Mouse (Mus musculus) stomach, embryonic 14.5 days (tissue): Measurements from ENCODE around the gene Cdk6. TPM values are rescaled to one million over a fixed set of nuclear protein-coding genes. Genes with fewer than 3 reads are reported as not detected.

Source experiments
- ATAC-seq: fragments of 200-750 bp; cut with Nextera tagmentation; 2 replicates; pipeline ENCODE4 v1.8.0; 2017; ENCODE audit warnings: low read depth, moderate TSS enrichment; ENCODE audit not compliant: insufficient number of reproducible peaks, insufficient read depth, low FRiP score
- H3K27ac ChIP-seq: fragments of 300-500 bp; sonication (generic); 2 replicates; pipeline ENCODE4 v1.5.1; 2014; ENCODE audit warnings: mild to moderate bottlenecking, low read length, moderate library complexity, mixed read lengths
- H3K27me3 ChIP-seq: fragments of 300-500 bp; sonication (generic); 2 replicates; pipeline ENCODE4 v1.6.1; 2014; ENCODE audit warnings: low read length, control low read depth, mixed read lengths; ENCODE audit not compliant: control insufficient read depth, insufficient read depth
- H3K36me3 ChIP-seq: fragments of 300-500 bp; sonication (generic); 2 replicates; pipeline ENCODE4 v1.6.1; 2014; ENCODE audit warnings: mild to moderate bottlenecking, control low read depth, low read length, moderate library complexity, mixed read lengths; ENCODE audit not compliant: control insufficient read depth, insufficient read depth
- H3K4me1 ChIP-seq: fragments of 300-500 bp; sonication (generic); 2 replicates; pipeline ENCODE4 v1.6.1; 2014; ENCODE audit warnings: low read length, control low read depth, mixed read lengths; ENCODE audit not compliant: control insufficient read depth, insufficient read depth
- H3K4me2 ChIP-seq: fragments of 300-500 bp; sonication (generic); replicated peaks from 2 replicates; pipeline ENCODE4 v1.6.1; 2014; ENCODE audit warnings: low read depth, low read length, control low read depth
- H3K4me3 ChIP-seq: fragments of 300-500 bp; sonication (generic); 2 replicates; pipeline ENCODE4 v1.5.1; 2014; ENCODE audit warnings: low read depth, low read length, control low read depth
- H3K9ac ChIP-seq: fragments of 300-500 bp; sonication (generic); replicated peaks from 2 replicates; pipeline ENCODE4 v1.6.1; 2014; ENCODE audit warnings: low read depth, mild to moderate bottlenecking, control low read depth, low read length, moderate library complexity, mixed read lengths
- H3K9me3 ChIP-seq: fragments of 300-500 bp; sonication (generic); 2 replicates; pipeline ENCODE4 v1.6.1; 2016; ENCODE audit warnings: low read depth, low read length, control low read depth; ENCODE audit not compliant: control insufficient read depth
- WGBS: fragments of 180-500 bp; shearing (Covaris S2); extraction: QIAGEN DNeasy Blood & Tissue Kit; methylation state at CpG from one replicate; pipeline ENCODE4 v1.1.7; 2014; 5-methylcytosine and 5-hydroxymethylcytosine counted together
- polyA plus RNA-seq: library from polyadenylated mRNA; unstranded; fragments of >200 nt; fragmentation: Nextera tagmentation; extraction: Ambion mirVana; gene quantifications from 2 replicates; pipeline ENCODE4 v1.2.1, GENCODE M21; 2014

The Cdk6 gene
- polyA plus RNA-seq, 1 experiment from 2014 or later, result 36.8 TPM

GRCm38 (mm10) chr5:3386731-3387087 is 45.4 kb downstream of the Cdk6 start:
- Histone ChIP-seq H3K9me3 (no peaks in the 10 kb centered on the region), H3K4me1 (no peaks in the 10 kb centered on the region; the same call in 1 of the 2 replicates)

GRCm38 (mm10) chr5:3387138-3387537 is 45.9 kb downstream of the Cdk6 start:
- H3K27ac ChIP-seq, result no peak overlapping the region

More at GRCm38 (mm10) chr5:3386731-3387087, 45.4 kb downstream of the Cdk6 start:
- 24% methylated on average over 4 of the region's 4 CpGs for WGBS
- no peak overlapping the region for H3K27ac ChIP-seq
- no peak overlapping the region for H3K4me3 ChIP-seq
- H3K36me3 ChIP-seq, result 0 out of 2 replicates have a peak, but pooled peaks cover 3% of the 10 kb centered on the region
- no peak overlapping the region for H3K4me2 ChIP-seq
- no peak overlapping the region for H3K9ac ChIP-seq
- H3K27me3 ChIP-seq, result no peaks in the 10 kb centered on the region
- ATAC-seq, result no peak

GRCm38 (mm10) chr5:3392856-3393255 is 51.6 kb downstream of the Cdk6 start:
- Histone ChIP-seq H3K27me3 (no peaks in the 10 kb centered on the region), H3K4me2 (no peak overlapping the region), H3K4me3 (no peak overlapping the region), H3K9ac (no peak overlapping the region), H3K27ac (no peak overlapping the region), H3K9me3 (no peaks in the 10 kb centered on the region), H3K36me3 (0 out of 2 replicates have a peak, but pooled peaks cover 3% of the 10 kb centered on the region), H3K4me1 (no peaks in the 10 kb centered on the region)
- no peak for ATAC-seq
- WGBS, result 58% methylated on average over 3 of the region's 3 CpGs

More at GRCm38 (mm10) chr5:3387138-3387537, 45.9 kb downstream of the Cdk6 start:
- no peak overlapping the region for H3K4me3 ChIP-seq
- 62% methylated on average over 5 of the region's 5 CpGs for WGBS
- no peaks in the 10 kb centered on the region for H3K9me3 ChIP-seq
- H3K27me3 ChIP-seq, result no peaks in the 10 kb centered on the region
- H3K36me3 ChIP-seq, result 0 out of 2 replicates have a peak, but pooled peaks cover 3% of the 10 kb centered on the region
- no peak for ATAC-seq
- no peak overlapping the region for H3K4me2 ChIP-seq
- no peak overlapping the region for H3K9ac ChIP-seq
- H3K4me1 ChIP-seq, result no peaks in the 10 kb centered on the region; the same call in 1 of the 2 replicates

GRCm38 (mm10) chr5:3394145-3394544 is 52.9 kb downstream of the Cdk6 start:
- WGBS, result 89% methylated on average over 7 of the region's 7 CpGs

GRCm38 (mm10) chr5:3395020-3395419 is 53.7 kb downstream of the Cdk6 start:
- WGBS, result 83% methylated on average over 6 of the region's 6 CpGs
- Histone ChIP-seq H3K27me3 (no peaks in the 10 kb centered on the region), H3K4me1 (no peaks in the 10 kb centered on the region), H3K36me3 (0 out of 2 replicates have a peak, but pooled peaks cover 3% of the 10 kb centered on the region), H3K27ac (no peak overlapping the region), H3K4me2 (no peak overlapping the region), H3K9me3 (no peaks in the 10 kb centered on the region), H3K9ac (no peak overlapping the region), H3K4me3 (no peak overlapping the region)
- no peak for ATAC-seq

More at GRCm38 (mm10) chr5:3394145-3394544, 52.9 kb downstream of the Cdk6 start:
- Histone ChIP-seq H3K9me3 (no peaks in the 10 kb centered on the region), H3K36me3 (0 out of 2 replicates have a peak, but pooled peaks cover 3% of the 10 kb centered on the region), H3K4me2 (no peak overlapping the region), H3K27me3 (no peaks in the 10 kb centered on the region), H3K9ac (no peak overlapping the region), H3K4me1 (no peaks in the 10 kb centered on the region), H3K4me3 (no peak overlapping the region), H3K27ac (no peak overlapping the region)
- no peak for ATAC-seq

GRCm38 (mm10) chr5:3396214-3396613 is 54.9 kb downstream of the Cdk6 start:
- Histone ChIP-seq H3K9me3 (no peaks in the 10 kb centered on the region), H3K4me2 (no peak overlapping the region), H3K9ac (no peak overlapping the region), H3K27ac (no peak overlapping the region), H3K4me3 (no peak overlapping the region), H3K4me1 (no peaks in the 10 kb centered on the region), H3K27me3 (no peaks in the 10 kb centered on the region), H3K36me3 (0 out of 2 replicates have a peak, but pooled peaks cover under 1% of the 10 kb centered on the region)
- ATAC-seq, result no peak
- WGBS, result 76% methylated on average over 6 of the region's 6 CpGs

- Histone ChIP-seq H3K9ac (no peak overlapping the region), H3K4me2 (no peak overlapping the region), H3K4me3 (no peak overlapping the region), H3K9me3 (no peaks in the 10 kb centered on the region), H3K27ac (no peak overlapping the region), H3K27me3 (no peaks in the 10 kb centered on the region), H3K4me1 (no peaks in the 10 kb centered on the region), H3K36me3 (no peaks in the 10 kb centered on the region)
- WGBS, result 87% methylated on average over 11 of the region's 11 CpGs
- no peak for ATAC-seq
Observed at GRCm38 (mm10) chr5:3396910-3397575, 55.8 kb downstream of the Cdk6 start.

GRCm38 (mm10) chr5:3399784-3400494 is 58.7 kb downstream of the Cdk6 start:
- 75% methylated on average over 7 of the region's 7 CpGs for WGBS
- H3K4me2 ChIP-seq, result no peak overlapping the region
- H3K9me3 ChIP-seq, result no peaks in the 10 kb centered on the region
- H3K4me3 ChIP-seq, result no peak overlapping the region
- ATAC-seq, result no peak
- no peak overlapping the region for H3K27ac ChIP-seq
- H3K27me3 ChIP-seq, result no peaks in the 10 kb centered on the region
- H3K4me1 ChIP-seq, result no peaks in the 10 kb centered on the region
- no peak overlapping the region for H3K9ac ChIP-seq
- no peaks in the 10 kb centered on the region for H3K36me3 ChIP-seq
